Mouse (Mus musculus) layer of hippocampus, adult 8-10 months (tissue): Measurements from ENCODE around the gene Sult2a6. TPM values are rescaled to one million over a fixed set of nuclear protein-coding genes. Genes with fewer than 3 reads are reported as not detected.

ENCODE experiments used
- DNase-seq, 2 experiments: peaks; one replicate each; pipeline ENCODE4 v3.0.0; 2022; ENCODE audit warnings: low spot score in 2 of 2
- total RNA-seq, 4 experiments: library from RNA; stranded (reverse); gene quantifications; 2 replicates each; pipeline ENCODE4 v1.2.4; 2022

Sult2a6 gene
- total RNA-seq: not detected

DNA sequence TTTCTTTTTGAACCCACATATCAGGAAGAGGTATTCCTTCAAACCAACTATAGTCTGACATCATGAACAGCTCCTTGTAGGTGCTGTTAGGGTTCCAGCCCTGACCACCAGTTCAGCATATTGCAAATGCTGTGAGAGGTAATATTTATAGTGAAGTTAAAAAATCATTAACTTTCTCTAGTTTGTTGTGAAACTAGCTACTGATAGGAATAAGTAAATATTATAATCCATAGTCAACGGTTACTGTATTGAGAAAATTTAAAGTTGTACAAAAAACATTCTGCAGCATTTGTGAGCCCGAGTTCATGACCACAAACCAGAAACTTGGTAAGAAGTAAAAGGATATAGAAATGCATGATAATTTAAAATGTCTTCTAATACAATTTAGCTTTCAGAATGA lies at the start of gene Sult2a6:
TSS of gene Sult2a6 (minus strand) at position 101 of the 400 bp plus-strand sequence.
- no peak for DNase-seq

DNA sequence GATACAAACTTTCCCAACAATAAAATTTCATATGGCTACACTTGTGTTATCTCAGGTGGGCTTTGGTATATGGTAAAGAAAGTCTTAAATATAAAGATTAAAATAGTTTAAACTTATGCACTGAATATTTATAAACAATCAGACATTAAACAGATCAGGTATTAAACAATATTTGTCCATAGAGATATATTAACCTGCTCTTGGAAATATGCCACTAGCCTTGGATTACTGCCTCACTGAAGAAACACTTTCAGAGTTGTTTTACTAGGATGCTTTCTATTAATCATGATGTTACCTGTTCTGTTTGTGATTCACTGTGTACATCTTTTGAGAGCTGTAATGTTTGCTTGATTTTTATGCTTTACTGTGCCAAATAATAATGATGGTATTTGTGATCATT lies 39.4 kb downstream of the Sult2a6 start:
- DNase-seq: no peak

DNA sequence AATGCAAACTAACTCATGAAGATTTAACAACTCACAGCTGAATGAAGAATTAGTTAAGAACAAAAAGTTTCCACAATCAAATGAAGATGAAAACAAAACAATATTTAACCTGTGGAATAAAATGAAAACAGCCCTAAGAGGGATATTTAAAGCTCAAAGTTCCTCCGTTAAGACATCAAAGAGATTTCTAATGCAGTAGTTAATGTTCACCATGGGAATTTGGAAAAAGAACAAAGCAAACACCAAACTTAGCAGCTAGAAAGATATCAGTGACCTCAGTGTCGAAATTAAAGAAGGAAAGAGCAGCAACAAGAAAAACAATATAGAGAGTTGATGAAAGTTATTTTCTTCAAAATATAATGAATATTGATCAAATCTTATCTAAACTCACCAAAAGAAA lies 51.3 kb downstream of the Sult2a6 start:
- no peak for DNase-seq

DNA sequence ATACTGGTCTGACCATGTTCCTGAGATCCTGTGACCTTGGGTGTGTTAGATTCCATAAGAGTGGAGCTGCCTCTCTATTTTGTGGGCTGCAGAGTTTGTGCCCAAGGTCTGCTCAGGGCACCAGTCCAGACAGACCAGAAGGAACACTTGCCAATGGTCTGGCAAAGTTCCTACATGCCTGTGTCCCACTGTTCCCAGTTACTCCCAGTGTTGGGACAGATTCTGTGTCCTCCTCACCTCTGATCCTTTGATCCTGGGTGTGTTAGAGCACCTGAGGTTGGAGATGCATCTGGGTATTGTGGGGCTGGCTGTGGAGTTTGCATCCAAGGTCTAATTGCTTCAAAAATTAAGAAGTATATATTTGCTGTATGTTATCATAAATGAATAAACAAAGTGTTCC lies 52.2 kb downstream of the Sult2a6 start:
- DNase-seq: no peak

Other genes starting within 250 kb of the Sult2a6 start
- gene Sult2a3, start 131.8 kb downstream of the Sult2a6 start, total RNA-seq: not detected
- not detected for gene Obox8, start 78.7 kb upstream of the Sult2a6 start, total RNA-seq
- gene Sult2a8, start 191.9 kb upstream of the Sult2a6 start, total RNA-seq: not detected
- not detected for gene Sult2a7, start 239.4 kb upstream of the Sult2a6 start, total RNA-seq